Mouse (Mus musculus) lung, embryonic 14.5 days (tissue): ENCODE data around the gene Kcnk16. TPM values are rescaled to one million over a fixed set of nuclear protein-coding genes. Genes with fewer than 3 reads are reported as not detected.
A peak's percentile ranks its signal among the peaks of the same experiment; 100 is the strongest.

Source experiments
- ATAC-seq: fragments of 200-750 bp; cut with Nextera tagmentation; 2 replicates; pipeline ENCODE4 v1.8.0; 2017; ENCODE audit warnings: mild to moderate bottlenecking, moderate TSS enrichment, moderate library complexity; ENCODE audit not compliant: insufficient read depth
- DNase-seq: peaks from one replicate; pipeline ENCODE4 v3.0.0-alpha.2; 2015
- H3K27ac ChIP-seq: fragments of 300-500 bp; sonication (generic); 2 replicates; pipeline ENCODE4 v1.5.1; 2014; ENCODE audit warnings: low read depth, mild to moderate bottlenecking, moderate library complexity
- H3K27me3 ChIP-seq: fragments of 300-500 bp; sonication (generic); 2 replicates; pipeline ENCODE4 v1.6.1; 2014; ENCODE audit warnings: low read length, control low read depth; ENCODE audit not compliant: insufficient read depth
- H3K36me3 ChIP-seq: fragments of 300-500 bp; sonication (generic); 2 replicates; pipeline ENCODE4 v1.6.1; 2014; ENCODE audit warnings: control low read depth; ENCODE audit not compliant: insufficient read depth
- H3K4me1 ChIP-seq: fragments of 300-500 bp; sonication (generic); 2 replicates; pipeline ENCODE4 v1.6.1; 2014; ENCODE audit warnings: antibody characterized with exemption, control low read depth; ENCODE audit not compliant: insufficient read depth
- H3K4me2 ChIP-seq: fragments of 300-500 bp; sonication (generic); 2 replicates; pipeline ENCODE4 v1.6.1; 2014; ENCODE audit warnings: mild to moderate bottlenecking
- H3K4me3 ChIP-seq: fragments of 300-500 bp; sonication (generic); 2 replicates; pipeline ENCODE4 v1.5.1; 2014; ENCODE audit warnings: low read depth, low read length
- H3K9ac ChIP-seq: fragments of 300-500 bp; sonication (generic); 2 replicates; pipeline ENCODE4 v1.6.1; 2014
- H3K9me3 ChIP-seq: fragments of 300-500 bp; sonication (generic); 2 replicates; pipeline ENCODE4 v1.6.1; 2016; ENCODE audit warnings: low read depth, low read length, control low read depth
- CTCF ChIP-seq: IDR thresholded peaks from 2 replicates; pipeline ENCODE4 v1.5.1; 2016; ENCODE audit warnings: antibody characterized with exemption, low read depth
- WGBS: fragments of 180-500 bp; shearing (Covaris S2); extraction: QIAGEN DNeasy Blood & Tissue Kit; methylation state at CpG from one replicate; pipeline ENCODE4 v1.1.7; 2014; 5-methylcytosine and 5-hydroxymethylcytosine counted together
- polyA plus RNA-seq: library from polyadenylated mRNA; unstranded; fragments of >200 nt; fragmentation: Nextera tagmentation; extraction: Ambion mirVana; gene quantifications from 2 replicates; pipeline ENCODE4 v1.2.1, GENCODE M21; 2014

Gene Kcnk16
- polyA plus RNA-seq, 1 experiment from 2014 or later: 2.6 TPM

- ATAC-seq (no peak), DNase-seq (no peak)
- no peak overlapping the region for H3K4me2 ChIP-seq
- H3K36me3 ChIP-seq: no peaks in the 10 kb centered on the region
- 52% methylated on average over 5 of the region's 5 CpGs for WGBS
- no peaks in the 10 kb centered on the region for H3K9me3 ChIP-seq
- H3K27ac ChIP-seq: no peak overlapping the region
- no peaks in the 10 kb centered on the region for H3K4me1 ChIP-seq
- no peak for TF ChIP-seq CTCF
- no peak overlapping the region for H3K9ac ChIP-seq
- no peak overlapping the region for H3K4me3 ChIP-seq
- H3K27me3 ChIP-seq: no peaks in the 10 kb centered on the region
Measured at GRCm38 (mm10) chr14:20245861-20246260, 23.1 kb downstream of the Kcnk16 start.

GRCm38 (mm10) chr14:20245318-20245717 is 23.7 kb downstream of the Kcnk16 start:
- Histone ChIP-seq H3K27me3 (no peaks in the 10 kb centered on the region), H3K4me3 (no peak overlapping the region), H3K4me1 (no peaks in the 10 kb centered on the region), H3K9ac (no peak overlapping the region), H3K27ac (no peak overlapping the region), H3K4me2 (no peak overlapping the region), H3K36me3 (no peaks in the 10 kb centered on the region), H3K9me3 (no peaks in the 10 kb centered on the region)
- ATAC-seq (no peak), DNase-seq (no peak)
- 42% methylated on average over 2 of the region's 2 CpGs for WGBS
- no peak for TF ChIP-seq CTCF

- TF ChIP-seq CTCF: no peak
- H3K9ac ChIP-seq: no peak overlapping the region
- H3K4me1 ChIP-seq: no peaks in the 10 kb centered on the region
- no peaks in the 10 kb centered on the region for H3K27me3 ChIP-seq
- H3K27ac ChIP-seq: no peak overlapping the region
- no peak overlapping the region for H3K4me2 ChIP-seq
- no peak overlapping the region for H3K4me3 ChIP-seq
- no peaks in the 10 kb centered on the region for H3K9me3 ChIP-seq
- 47% methylated on average over 3 of the region's 3 CpGs for WGBS
- DNase-seq: no peak
- no peaks in the 10 kb centered on the region for H3K36me3 ChIP-seq
- ATAC-seq: no peak
Measured at GRCm38 (mm10) chr14:20243158-20243557, 25.8 kb downstream of the Kcnk16 start.

GRCm38 (mm10) chr14:20242454-20242853 is 26.5 kb downstream of the Kcnk16 start:
- Histone ChIP-seq H3K36me3 (no peaks in the 10 kb centered on the region), H3K27ac (no peak overlapping the region), H3K4me3 (no peak overlapping the region), H3K4me1 (no peaks in the 10 kb centered on the region), H3K27me3 (no peaks in the 10 kb centered on the region), H3K4me2 (no peak overlapping the region), H3K9me3 (no peaks in the 10 kb centered on the region), H3K9ac (no peak overlapping the region)
- 75% methylated on average over 8 of the region's 8 CpGs for WGBS
- TF ChIP-seq CTCF: no peak
- ATAC-seq: no peak
- no peak for DNase-seq

- H3K9ac ChIP-seq: no peak overlapping the region
- H3K27ac ChIP-seq: no peak overlapping the region
- H3K4me2 ChIP-seq: no peak overlapping the region
- DNase-seq: no peak
- no peaks in the 10 kb centered on the region for H3K9me3 ChIP-seq
- TF ChIP-seq CTCF: no peak
- no peaks in the 10 kb centered on the region for H3K4me1 ChIP-seq
- 95% methylated on average over 2 of the region's 2 CpGs for WGBS
- H3K36me3 ChIP-seq: no peaks in the 10 kb centered on the region
- ATAC-seq: no peak
- H3K27me3 ChIP-seq: no peaks in the 10 kb centered on the region
- no peak overlapping the region for H3K4me3 ChIP-seq
Measured at GRCm38 (mm10) chr14:20234403-20234802, 34.6 kb downstream of the Kcnk16 start.

- Histone ChIP-seq H3K4me3 (no peak overlapping the region), H3K4me2 (no peak overlapping the region), H3K9ac (no peak overlapping the region), H3K27me3 (no peaks in the 10 kb centered on the region), H3K4me1 (no peaks in the 10 kb centered on the region), H3K9me3 (no peaks in the 10 kb centered on the region), H3K36me3 (no peaks in the 10 kb centered on the region), H3K27ac (peak overlapping the region; percentile 78)
- WGBS: 49% methylated on average over 11 of the region's 11 CpGs
- peak; percentile 97 for ATAC-seq
- peak; percentile 86 for DNase-seq
- TF ChIP-seq CTCF: no peak
Measured at GRCm38 (mm10) chr14:20233016-20233980, 35.7 kb downstream of the Kcnk16 start.

GRCm38 (mm10) chr14:20230063-20230491 is 38.9 kb downstream of the Kcnk16 start:
- Histone ChIP-seq H3K36me3 (no peaks in the 10 kb centered on the region), H3K27me3 (no peaks in the 10 kb centered on the region), H3K9me3 (no peaks in the 10 kb centered on the region), H3K4me1 (no peaks in the 10 kb centered on the region), H3K4me3 (no peak overlapping the region), H3K9ac (no peak overlapping the region), H3K4me2 (no peak overlapping the region), H3K27ac (no peak overlapping the region)
- no peak for TF ChIP-seq CTCF
- WGBS: 78% methylated on average over 7 of the region's 7 CpGs
- ATAC-seq (no peak), DNase-seq (no peak)
